Mouse (Mus musculus) ovary, postnatal 36 days (tissue): ENCODE results near the gene Mybphl.

Source experiments
- DNase-seq: peaks from one replicate; pipeline ENCODE4 v3.0.0; 2022; ENCODE audit warnings: low spot score, mixed read lengths

The Mybphl gene

GRCm38 (mm10) chr3:108372274-108372673, 7.6 kb downstream of the Mybphl start:
- no peak for DNase-seq

GRCm38 (mm10) chr3:108372691-108373090, 8.0 kb downstream of the Mybphl start:
- DNase-seq = no peak

GRCm38 (mm10) chr3:108378875-108379663, 14.4 kb downstream of the Mybphl start:
- DNase-seq = no peak

- DNase-seq = no peak
Observed at GRCm38 (mm10) chr3:108380695-108381094, 16.0 kb downstream of the Mybphl start.

- no peak for DNase-seq
Observed at GRCm38 (mm10) chr3:108381945-108382875, 17.5 kb downstream of the Mybphl start.

- peak; percentile 84 for DNase-seq
Observed at GRCm38 (mm10) chr3:108383485-108384354, 19.0 kb downstream of the Mybphl start, which contains the start of gene Psrc1. Gene Psrc1, plus strand, starts transcription at chr3:108383839.

GRCm38 (mm10) chr3:108384425-108384824, 19.7 kb downstream of the Mybphl start:
- DNase-seq = no peak

GRCm38 (mm10) chr3:108386186-108386585, 21.5 kb downstream of the Mybphl start:
- DNase-seq = no peak

- DNase-seq = peak; percentile 92
Observed at GRCm38 (mm10) chr3:108389111-108389545, 24.4 kb downstream of the Mybphl start.

- DNase-seq = no peak
Observed at GRCm38 (mm10) chr3:108392299-108392698, 27.6 kb downstream of the Mybphl start.

GRCm38 (mm10) chr3:108392793-108393192, 28.1 kb downstream of the Mybphl start:
- DNase-seq = no peak

GRCm38 (mm10) chr3:108398281-108398680, 33.6 kb downstream of the Mybphl start:
- no peak for DNase-seq

GRCm38 (mm10) chr3:108400442-108400841, 35.7 kb downstream of the Mybphl start:
- DNase-seq = no peak

GRCm38 (mm10) chr3:108401692-108402527, 37.2 kb downstream of the Mybphl start:
- DNase-seq = peak; percentile 89

- no peak for DNase-seq
Observed at GRCm38 (mm10) chr3:108402528-108402920, 37.8 kb downstream of the Mybphl start.

GRCm38 (mm10) chr3:108405536-108406305, 41.0 kb downstream of the Mybphl start:
- no peak for DNase-seq

- DNase-seq = no peak
Observed at GRCm38 (mm10) chr3:108406306-108406885, 41.7 kb downstream of the Mybphl start.

- DNase-seq = no peak
Observed at GRCm38 (mm10) chr3:108408517-108409008, 43.9 kb downstream of the Mybphl start.

GRCm38 (mm10) chr3:108409656-108410358, 45.1 kb downstream of the Mybphl start:
- DNase-seq = no peak
